Mouse (Mus musculus) midbrain, embryonic 13.5 days (tissue): ENCODE measurements around the gene Aurkaip1. TPM values are rescaled to one million over a fixed set of nuclear protein-coding genes. Genes with fewer than 3 reads are reported as not detected.
A peak's percentile ranks its signal among the peaks of the same experiment; 100 is the strongest.
"Not testable (repeated sequence)": the region's sequence is repeated elsewhere in the genome, so short reads cannot be mapped to it uniquely, and the experiment has no call there.

Experiments used
- ATAC-seq: fragments of 200-750 bp; cut with Nextera tagmentation; 2 replicates; pipeline ENCODE4 v1.8.0; 2017; ENCODE audit warnings: mild to moderate bottlenecking, moderate TSS enrichment, moderate library complexity
- H3K27ac ChIP-seq: fragments of 300-500 bp; sonication (generic); 2 replicates; pipeline ENCODE4 v1.5.1; 2015; ENCODE audit warnings: inconsistent platforms, mild to moderate bottlenecking, moderate library complexity
- H3K27me3 ChIP-seq: fragments of 300-500 bp; sonication (generic); 2 replicates; pipeline ENCODE4 v1.6.1; 2015; ENCODE audit warnings: mild to moderate bottlenecking, inconsistent platforms
- H3K36me3 ChIP-seq: fragments of 300-500 bp; sonication (generic); 2 replicates; pipeline ENCODE4 v1.6.1; 2015; ENCODE audit warnings: mild to moderate bottlenecking, inconsistent platforms
- H3K4me1 ChIP-seq: fragments of 300-500 bp; sonication (generic); replicated peaks from 2 replicates; pipeline ENCODE4 v1.6.1; 2015; ENCODE audit warnings: inconsistent platforms
- H3K4me2 ChIP-seq: fragments of 300-500 bp; sonication (generic); replicated peaks from 2 replicates; pipeline ENCODE4 v1.6.1; 2015; ENCODE audit warnings: moderate library complexity, mild to moderate bottlenecking, inconsistent platforms
- H3K4me3 ChIP-seq: fragments of 300-500 bp; sonication (generic); replicated peaks from 2 replicates; pipeline ENCODE4 v1.5.1; 2015; ENCODE audit warnings: mild to moderate bottlenecking, inconsistent platforms
- H3K9ac ChIP-seq: fragments of 300-500 bp; sonication (generic); replicated peaks from 2 replicates; pipeline ENCODE4 v1.6.1; 2015; ENCODE audit warnings: mild to moderate bottlenecking, inconsistent platforms
- H3K9me3 ChIP-seq: fragments of 300-500 bp; sonication (generic); 2 replicates; pipeline ENCODE4 v1.6.1; 2016; ENCODE audit warnings: mild to moderate bottlenecking, inconsistent platforms
- WGBS: fragments of 180-500 bp; shearing (Covaris S2); methylation state at CpG from one replicate; pipeline ENCODE4 v1.1.7; 2015; 5-methylcytosine and 5-hydroxymethylcytosine counted together
- polyA plus RNA-seq: library from polyadenylated mRNA; unstranded; fragments of >200 nt; fragmentation: Nextera tagmentation; extraction: Ambion mirVana; gene quantifications from 2 replicates; pipeline ENCODE4 v1.2.1, GENCODE M21; 2015

Aurkaip1 gene
- polyA plus RNA-seq, result 140 and 146 TPM in 2 replicates

DNA sequence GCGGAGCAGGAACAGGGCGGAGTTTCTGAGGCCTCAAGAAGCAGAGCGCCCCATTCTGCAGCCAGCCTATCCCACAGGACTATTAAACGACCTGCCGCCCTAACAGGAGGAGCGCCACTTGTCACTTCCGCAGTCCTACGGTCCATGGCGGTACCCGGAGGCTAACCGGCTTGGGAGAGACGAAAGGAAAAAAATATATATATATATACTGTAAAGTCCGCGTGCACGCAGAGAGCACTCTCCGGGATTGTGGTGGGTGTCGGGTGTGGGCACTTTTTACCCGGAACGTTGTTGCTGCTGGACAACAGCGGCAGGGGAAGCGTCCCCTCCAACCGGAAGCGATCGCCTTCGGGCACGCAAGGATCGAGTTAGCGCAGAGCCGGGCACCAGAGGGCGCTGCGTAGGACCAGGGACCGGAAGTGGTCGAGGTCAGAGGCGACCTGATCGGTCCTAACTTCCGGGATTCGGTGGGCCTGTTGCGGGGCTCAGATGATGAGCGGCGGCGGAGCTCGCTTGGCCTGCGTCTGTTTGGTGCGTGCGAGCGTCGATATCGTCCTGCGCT is at the start of gene Aurkaip1:
Gene Aurkaip1, plus strand, starts transcription at position 68 of the 562 bp plus-strand sequence.
- no peaks in the 10 kb centered on the region for H3K27me3 ChIP-seq
- H3K4me2 ChIP-seq, result peak within 1 kb of the TSS; percentile 96
- peaks cover 27% of the 10 kb centered on the region for H3K36me3 ChIP-seq
- H3K4me1 ChIP-seq, result peaks cover 25% of the 10 kb centered on the region
- WGBS, result 0% methylated on average over 49 of the region's 49 CpGs
- H3K9ac ChIP-seq, result peak within 1 kb of the TSS; percentile 90
- no peaks in the 10 kb centered on the region for H3K9me3 ChIP-seq
- peak within 1 kb of the TSS; percentile 87 for H3K27ac ChIP-seq
- H3K4me3 ChIP-seq, result peak within 1 kb of the TSS; percentile 92
- ATAC-seq, result peak; percentile 95

DNA sequence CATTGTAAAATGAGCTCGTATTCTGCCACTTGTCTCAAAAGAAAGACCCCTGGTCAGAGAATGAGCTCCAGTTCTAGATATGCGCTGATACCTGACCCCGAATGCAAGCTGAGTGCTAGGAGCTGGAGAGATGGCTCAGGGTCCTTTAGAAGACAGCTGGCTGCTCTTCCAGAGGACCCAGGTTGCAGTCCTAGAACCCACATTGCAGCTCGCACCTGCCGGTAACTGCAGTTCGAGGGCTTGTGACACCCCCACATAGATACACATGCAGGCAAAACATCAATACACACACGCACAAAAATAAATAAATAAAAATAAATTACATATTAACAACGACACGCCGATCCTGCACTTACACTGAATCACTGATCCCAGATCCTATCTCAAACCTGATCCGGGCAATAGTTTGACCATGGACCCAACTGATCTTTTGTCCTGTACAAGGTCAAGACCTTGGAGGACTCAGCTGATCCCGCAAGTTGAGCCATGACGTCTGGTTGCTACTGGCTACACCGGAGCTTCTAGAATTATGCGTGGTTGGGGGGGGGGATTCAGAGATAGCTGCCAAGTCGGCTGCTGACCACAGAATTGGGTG is 47.5 kb upstream of the Aurkaip1 start:
- 41% methylated on average over 16 of the region's 16 CpGs for WGBS
- Histone ChIP-seq H3K4me2 (peak overlapping the region; percentile 76), H3K27ac (peak overlapping the region; percentile 88), H3K9ac (peak overlapping the region; percentile 88), H3K4me1 (peaks cover 12% of the 10 kb centered on the region; the same call in 1 of the 2 replicates), H3K4me3 (peak overlapping the region; percentile 58), H3K36me3 (no peaks in the 10 kb centered on the region), H3K9me3 (no peaks in the 10 kb centered on the region), H3K27me3 (no peaks in the 10 kb centered on the region)
- peak; percentile 65 for ATAC-seq

DNA sequence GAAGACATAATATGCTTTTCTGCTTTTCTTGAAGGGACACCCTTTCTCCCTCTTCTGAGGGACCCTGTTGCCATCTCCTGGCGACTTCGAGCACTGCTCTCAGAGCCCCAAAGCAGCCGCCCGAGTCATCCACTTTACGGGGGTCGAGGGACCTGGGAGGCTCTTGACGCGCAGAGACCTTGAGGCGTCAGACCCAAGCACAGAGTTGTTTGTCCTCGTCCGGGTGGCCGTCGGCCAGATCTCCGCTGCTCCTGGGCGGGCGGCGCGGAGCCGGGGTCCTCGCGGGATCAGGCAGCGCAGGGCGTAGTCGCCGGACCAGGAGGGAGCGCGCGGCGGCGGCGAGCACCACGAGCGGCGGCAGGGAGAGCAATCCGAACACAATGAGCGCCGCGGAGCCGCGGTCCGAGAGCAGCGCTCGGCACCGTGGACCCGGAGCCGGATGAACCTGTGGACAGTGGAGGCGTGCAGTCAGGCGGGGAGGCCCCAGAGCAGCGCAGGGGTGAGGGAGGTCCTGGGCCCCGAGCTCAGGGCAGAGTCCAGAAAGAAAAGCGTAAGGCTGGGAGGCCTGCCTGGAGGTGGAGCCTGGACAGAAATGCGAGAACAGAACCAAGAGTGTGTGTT is 46.9 kb upstream of the Aurkaip1 start:
- peak; percentile 90 for ATAC-seq
- WGBS, result under 1% methylated on average over 51 of the region's 52 CpGs
- H3K27me3 ChIP-seq, result no peaks in the 10 kb centered on the region

DNA sequence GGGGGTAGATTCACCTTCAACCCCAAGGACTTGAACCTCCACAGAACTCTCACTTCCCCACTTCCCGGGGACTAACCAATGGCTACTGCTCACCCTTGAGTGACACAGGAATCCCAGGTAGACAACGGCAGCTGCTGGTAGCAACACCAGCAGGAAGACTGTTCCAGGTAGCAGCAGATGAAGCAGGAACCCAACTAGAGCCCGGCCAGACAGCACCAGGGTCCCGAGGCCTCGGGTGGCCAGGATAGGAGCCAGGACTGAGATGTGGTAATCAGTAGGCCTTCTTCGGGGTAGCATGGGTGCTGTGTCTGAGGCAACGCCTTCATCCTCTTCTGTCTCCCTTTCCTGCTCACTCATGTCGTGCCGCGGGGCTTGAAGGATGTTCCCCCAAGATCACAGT is 45.8 kb upstream of the Aurkaip1 start:
- no peak for ATAC-seq
- 80% methylated on average over 10 of the region's 10 CpGs for WGBS
- H3K27ac ChIP-seq, result no peak overlapping the region
- no peaks in the 10 kb centered on the region for H3K36me3 ChIP-seq
- no peaks in the 10 kb centered on the region for H3K9me3 ChIP-seq
- no peaks in the 10 kb centered on the region for H3K27me3 ChIP-seq
- H3K4me1 ChIP-seq, result peaks cover 12% of the 10 kb centered on the region; the same call in 1 of the 2 replicates
- 0 out of 2 replicates have a peak overlapping the region, but pooled peaks have one; percentile 1 for H3K4me2 ChIP-seq
- no peak overlapping the region; the same call in 1 of the 2 replicates for H3K9ac ChIP-seq
- H3K4me3 ChIP-seq, result no peak overlapping the region

More for the DNA sequence above, 46.9 kb upstream of the Aurkaip1 start:
- Histone ChIP-seq H3K27ac (peak overlapping the region; percentile 88), H3K4me3 (peak overlapping the region; percentile 58), H3K9me3 (no peaks in the 10 kb centered on the region), H3K36me3 (no peaks in the 10 kb centered on the region), H3K4me1 (peaks cover 12% of the 10 kb centered on the region; the same call in 1 of the 2 replicates), H3K9ac (peak overlapping the region; percentile 88), H3K4me2 (peak overlapping the region; percentile 76)

DNA sequence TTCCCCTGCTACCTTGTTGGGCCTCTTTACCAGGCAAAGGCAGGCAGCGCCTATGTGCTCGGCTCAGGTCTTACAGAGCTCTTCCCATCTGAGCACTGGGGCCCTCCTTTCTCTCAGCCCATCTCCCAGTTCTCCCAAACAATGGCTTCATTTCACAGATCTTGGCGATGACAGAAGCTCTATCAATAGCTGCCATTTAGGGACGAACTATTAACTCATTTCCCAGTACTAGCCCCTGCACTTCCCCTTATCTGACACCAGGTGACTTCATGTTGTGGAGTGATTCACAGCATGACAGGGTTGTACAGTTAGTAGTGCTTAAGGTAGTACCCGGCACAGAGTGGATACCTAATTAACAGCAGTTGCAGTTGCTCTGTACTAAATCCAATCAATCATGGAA is 45.3 kb upstream of the Aurkaip1 start, which contains the start of gene Tmem88b:
Gene Tmem88b, minus strand, starts transcription at position 56 of the 400 bp plus-strand sequence.
- Histone ChIP-seq H3K9ac (peak within 1 kb of the TSS; percentile 88; the same call in 1 of the 2 replicates), H3K9me3 (no peaks in the 10 kb centered on the region), H3K27ac (peak within 1 kb of the TSS; percentile 88; the same call in 1 of the 2 replicates), H3K36me3 (no peaks in the 10 kb centered on the region), H3K4me2 (peak within 1 kb of the TSS; percentile 76), H3K27me3 (0 out of 2 replicates have a peak, but pooled peaks cover 4% of the 10 kb centered on the region), H3K4me1 (peaks cover 12% of the 10 kb centered on the region; the same call in 1 of the 2 replicates), H3K4me3 (peak within 1 kb of the TSS; percentile 58)
- no peak for ATAC-seq
- 71% methylated on average over 5 of the region's 5 CpGs for WGBS

DNA sequence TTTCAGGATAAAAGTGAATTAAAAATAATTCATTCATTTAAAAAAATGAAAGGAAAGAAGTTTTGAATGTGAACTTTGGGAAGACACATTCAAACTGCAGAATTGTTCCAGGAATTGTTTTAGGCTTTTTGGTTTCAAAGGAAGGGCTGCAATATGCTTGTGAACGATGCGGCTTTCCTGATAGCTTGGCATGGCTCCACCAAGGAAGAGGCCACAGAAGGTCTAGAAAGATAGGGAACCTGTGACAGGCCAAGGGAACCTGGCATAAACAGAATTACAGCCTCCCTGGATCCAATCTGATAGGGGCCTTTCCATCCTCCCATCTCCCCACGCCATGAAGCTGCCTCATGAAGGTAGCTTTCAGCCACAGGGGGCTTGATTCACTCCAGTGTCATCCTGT is 42.8 kb upstream of the Aurkaip1 start:
- peaks cover 11% of the 10 kb centered on the region; the same call in 1 of the 2 replicates for H3K4me1 ChIP-seq
- H3K4me2 ChIP-seq, result no peak overlapping the region
- ATAC-seq, result no peak
- H3K4me3 ChIP-seq, result no peak overlapping the region
- no peak overlapping the region for H3K27ac ChIP-seq
- H3K9me3 ChIP-seq, result no peaks in the 10 kb centered on the region
- 81% methylated on average over 3 of the region's 3 CpGs for WGBS
- 0 out of 2 replicates have a peak, but pooled peaks cover 4% of the 10 kb centered on the region for H3K27me3 ChIP-seq
- no peak overlapping the region for H3K9ac ChIP-seq
- no peaks in the 10 kb centered on the region for H3K36me3 ChIP-seq

DNA sequence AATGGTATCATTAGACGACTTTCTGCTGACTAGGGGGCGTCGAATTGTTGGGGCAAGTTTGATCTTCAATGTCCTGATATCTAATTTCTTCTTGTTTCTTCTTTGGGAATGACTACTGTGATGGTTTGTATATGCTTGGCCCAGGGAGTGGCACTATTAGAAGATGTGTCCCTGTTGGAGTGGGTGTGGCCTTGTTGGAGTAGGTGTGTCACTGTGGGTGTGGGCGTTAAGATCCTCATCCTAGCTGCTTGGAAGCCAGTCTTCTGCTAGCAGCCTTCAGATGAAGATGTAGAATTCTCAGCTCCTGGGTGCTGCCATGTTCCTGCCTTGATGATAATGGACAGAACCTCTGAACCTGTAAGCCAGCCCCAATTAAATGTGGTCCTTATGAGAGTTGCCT is 42.2 kb upstream of the Aurkaip1 start:
- H3K27me3 ChIP-seq, H3K27ac ChIP-seq, H3K36me3 ChIP-seq, H3K4me3 ChIP-seq, H3K9ac ChIP-seq, H3K4me2 ChIP-seq, H3K9me3 ChIP-seq, H3K4me1 ChIP-seq, ATAC-seq: not testable (repeated sequence)
- 83% methylated on average over 4 of the region's 4 CpGs for WGBS

DNA sequence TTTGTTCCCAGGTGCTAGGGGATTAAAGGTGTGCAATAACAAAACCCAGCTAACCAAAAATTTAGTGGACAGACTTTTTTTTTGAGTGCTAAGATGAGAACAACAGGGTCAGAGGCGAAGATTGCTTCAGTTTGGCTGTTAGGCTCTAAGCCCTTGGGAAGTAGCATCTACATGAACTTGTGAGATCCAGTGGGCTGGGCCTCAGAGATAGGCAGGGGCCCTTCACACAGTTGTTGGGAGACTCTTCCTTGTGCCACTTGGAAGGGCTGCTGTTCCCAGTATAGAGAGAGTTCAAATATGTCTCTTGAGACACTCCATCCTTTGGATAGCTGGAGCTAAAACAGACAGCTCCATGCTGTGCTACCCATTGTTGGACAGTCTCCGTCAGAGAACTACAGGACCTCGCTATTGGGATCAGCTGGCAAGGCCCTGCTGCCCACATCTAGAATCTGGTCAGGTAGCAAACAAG is 41.0 kb upstream of the Aurkaip1 start, which contains the start of gene Ankrd65:
Gene Ankrd65, plus strand, starts transcription at position 419 of the 469 bp plus-strand sequence.
- Histone ChIP-seq H3K4me3 (no peak within 1 kb of the TSS), H3K27me3 (0 out of 2 replicates have a peak, but pooled peaks cover 4% of the 10 kb centered on the region), H3K9me3 (no peaks in the 10 kb centered on the region), H3K27ac (no peak within 1 kb of the TSS), H3K36me3 (no peaks in the 10 kb centered on the region), H3K9ac (no peak within 1 kb of the TSS), H3K4me1 (0 out of 2 replicates have a peak, but pooled peaks cover 2% of the 10 kb centered on the region), H3K4me2 (no peak within 1 kb of the TSS)
- ATAC-seq, result no peak
- 83% methylated on average over 3 of the region's 3 CpGs for WGBS

DNA sequence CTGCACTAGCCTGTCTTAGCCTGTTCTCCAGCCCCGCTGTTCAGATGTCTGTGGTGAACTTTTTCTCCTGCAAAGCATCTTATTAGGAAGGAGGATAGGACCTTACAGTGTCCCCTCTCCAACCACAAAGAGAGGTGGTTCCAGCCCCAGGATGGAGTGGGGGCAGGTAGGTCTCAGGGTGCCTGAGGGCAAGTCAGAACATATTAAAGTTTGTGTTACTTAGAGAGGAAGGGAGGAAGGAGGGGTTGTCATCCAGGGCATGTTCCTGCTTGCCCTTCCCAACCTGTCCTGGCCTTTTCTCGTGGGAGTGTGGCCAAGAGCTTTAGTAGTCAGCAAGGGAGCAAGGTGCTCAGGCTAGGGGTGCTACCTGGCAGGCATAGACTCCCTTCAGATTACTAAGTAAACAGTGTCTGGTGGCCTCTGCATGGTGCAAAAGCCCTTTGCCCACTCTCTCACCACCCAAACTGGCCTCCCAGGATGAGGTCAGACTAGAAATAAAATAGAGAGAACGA is 40.4 kb upstream of the Aurkaip1 start:
- no peaks in the 10 kb centered on the region for H3K36me3 ChIP-seq
- no peaks in the 10 kb centered on the region for H3K9me3 ChIP-seq
- 81% methylated on average over 3 of the region's 3 CpGs for WGBS
- 0 out of 2 replicates have a peak, but pooled peaks cover 4% of the 10 kb centered on the region for H3K27me3 ChIP-seq
- no peak for ATAC-seq
- H3K9ac ChIP-seq, result no peak overlapping the region
- H3K4me3 ChIP-seq, result no peak overlapping the region
- H3K4me2 ChIP-seq, result no peak overlapping the region
- no peak overlapping the region for H3K27ac ChIP-seq
- H3K4me1 ChIP-seq, result no peaks in the 10 kb centered on the region

DNA sequence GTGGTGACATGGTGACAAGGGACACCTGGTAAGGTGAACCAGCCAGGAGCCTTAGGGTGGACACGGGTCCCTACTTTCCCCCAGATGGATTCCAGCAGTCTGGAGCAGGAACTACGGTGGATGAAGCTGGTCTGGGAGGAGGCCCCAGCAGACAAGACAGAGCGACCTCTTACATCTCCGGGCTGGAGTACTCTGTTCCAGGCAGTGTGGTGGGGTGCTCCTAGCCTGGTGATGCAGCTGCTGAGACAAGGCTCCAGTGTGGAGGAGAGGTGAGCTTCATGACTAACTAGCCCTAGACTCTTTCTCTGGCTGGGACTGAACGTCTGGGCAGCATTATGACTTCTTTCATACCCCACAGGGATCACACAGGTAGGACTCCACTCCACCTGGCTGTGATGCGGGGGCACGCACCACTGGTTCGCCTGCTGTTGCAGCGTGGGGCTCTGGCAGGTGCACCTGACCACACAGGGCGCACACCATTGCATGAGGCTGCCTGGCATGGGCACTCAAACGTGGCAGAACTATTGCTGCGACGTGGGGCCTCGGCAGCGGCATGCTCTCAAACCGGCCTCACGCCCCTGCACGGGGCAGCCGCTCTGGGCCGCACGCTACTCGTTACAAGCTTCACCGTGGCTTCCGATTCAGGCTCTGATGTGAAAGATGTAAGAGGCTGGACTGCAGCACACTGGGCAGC is 39.7 kb upstream of the Aurkaip1 start:
- no peak overlapping the region for H3K27ac ChIP-seq
- no peaks in the 10 kb centered on the region for H3K4me1 ChIP-seq
- no peak overlapping the region for H3K4me3 ChIP-seq
- no peak overlapping the region for H3K4me2 ChIP-seq
- no peak overlapping the region for H3K9ac ChIP-seq
- H3K9me3 ChIP-seq, result no peaks in the 10 kb centered on the region
- no peaks in the 10 kb centered on the region for H3K36me3 ChIP-seq
- H3K27me3 ChIP-seq, result peaks cover 4% of the 10 kb centered on the region; the same call in 1 of the 2 replicates
- 76% methylated on average over 24 of the region's 24 CpGs for WGBS
- no peak for ATAC-seq

DNA sequence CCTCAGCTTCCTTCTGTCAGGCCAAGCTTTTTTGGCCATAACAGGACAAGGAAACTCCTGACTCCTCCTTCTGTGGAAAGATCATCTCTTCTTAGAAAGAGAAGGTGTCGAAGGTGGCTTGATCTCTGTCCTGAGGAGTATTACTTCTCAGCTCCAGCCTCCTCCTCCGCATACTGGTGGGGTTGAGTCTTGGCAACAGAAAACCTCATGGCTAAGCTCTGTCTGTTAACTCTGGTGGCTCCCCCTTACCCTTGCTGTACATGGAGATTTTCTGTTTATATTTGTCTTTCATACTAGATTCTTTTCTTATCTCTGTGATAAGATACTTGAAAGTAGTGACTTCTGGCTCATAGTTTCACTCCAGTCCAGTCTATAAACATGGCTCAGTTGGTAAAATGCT is 37.3 kb upstream of the Aurkaip1 start:
- no peak overlapping the region for H3K27ac ChIP-seq
- H3K36me3 ChIP-seq, result no peaks in the 10 kb centered on the region
- H3K4me2 ChIP-seq, result no peak overlapping the region
- peaks cover 4% of the 10 kb centered on the region; the same call in 1 of the 2 replicates for H3K27me3 ChIP-seq
- H3K4me1 ChIP-seq, result no peaks in the 10 kb centered on the region
- H3K9me3 ChIP-seq, result no peaks in the 10 kb centered on the region
- WGBS, result 89% methylated on average over 2 of the region's 2 CpGs
- H3K9ac ChIP-seq, result no peak overlapping the region
- ATAC-seq, result no peak
- no peak overlapping the region for H3K4me3 ChIP-seq
